Mouse (Mus musculus): Measurements from ENCODE around the gene Wwox. TPM values are rescaled to one million over a fixed set of nuclear protein-coding genes. Genes with fewer than 3 reads are reported as not detected.

The Wwox gene
- total and polyA plus RNA-seq, 3 experiments: 7.8 to 11.5 (median 9.1) TPM

DNA sequence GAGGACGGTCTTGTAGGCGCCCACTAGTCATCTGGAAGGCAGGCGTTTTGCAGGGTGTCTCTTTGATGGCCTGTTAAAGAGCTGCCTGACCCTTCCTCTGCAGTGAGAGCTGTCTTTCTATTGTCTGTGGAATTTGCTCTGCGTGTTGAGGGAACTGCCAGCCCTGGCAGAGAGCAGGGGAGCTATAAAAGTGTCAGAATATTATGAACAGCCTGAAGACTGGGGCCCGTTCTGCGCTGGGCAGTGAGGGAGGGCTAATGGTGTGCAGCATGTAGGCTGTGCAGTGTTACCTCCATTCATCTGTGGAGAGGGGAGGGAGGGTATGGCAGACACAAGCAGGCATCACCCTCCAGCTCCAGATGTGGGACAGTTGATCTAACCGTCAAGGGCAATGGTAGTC, 923.1 kb downstream of the Wwox start:
- Histone ChIP-seq H3K4me1 (ENCODE audit: control insufficient read depth in 1 of 2, insufficient read depth in 2 of 2) (no peaks in the 10 kb centered on the region), H3K79me2 (replicated peaks; ENCODE audit: control insufficient read depth, extremely low read depth, insufficient read depth, poor library complexity, severe bottlenecking) (no peaks in the 10 kb centered on the region), H3K36me3 (replicated peaks in 1 of 2; ENCODE audit: control insufficient read depth in 1 of 2, insufficient read depth in 1 of 2, low read length in 1 of 2) (no peaks in the 10 kb centered on the region), H3K27ac (ENCODE audit: insufficient read depth, low read depth) (no peak overlapping the region), H3K9me3 (replicated peaks; ENCODE audit: low read length) (peaks cover 4% of the 10 kb centered on the region), H3K27me3 (replicated peaks) (peaks cover 71% of the 10 kb centered on the region), H3K9ac (ENCODE audit: insufficient read depth, low read depth) (no peak overlapping the region), H3K4me3 (replicated peaks in 1 of 3; ENCODE audit: low read depth in 2 of 3, low read length in 2 of 3, poor library complexity in 1 of 3) (no peak overlapping the region), H3K4me2 (ENCODE audit: insufficient read depth, low read depth, poor library complexity, severe bottlenecking) (no peak overlapping the region)
- TF ChIP-seq JUN (IDR thresholded peaks at IDR 0.05; ENCODE audit: insufficient read depth, low read depth, low read length): no peak
- TF ChIP-seq RCOR1 (conservative IDR thresholded peaks at IDR 0.05; ENCODE audit: low read depth, low read length): no peak
- TF ChIP-seq NRF1 (IDR thresholded peaks at IDR 0.05; ENCODE audit: low read depth, low read length): no peak
- TF ChIP-seq ELF1 (IDR thresholded peaks at IDR 0.05; ENCODE audit: low read depth, low read length): no peak
- no peak for TF ChIP-seq E2F4 (IDR thresholded peaks at IDR 0.05; ENCODE audit: insufficient replicate concordance, low read depth, low read length)
- no peak for TF ChIP-seq ZC3H11A (IDR thresholded peaks at IDR 0.05; ENCODE audit: low read depth, low read length)
- TF ChIP-seq ZKSCAN1 (IDR thresholded peaks at IDR 0.05; ENCODE audit: borderline replicate concordance, low read depth, low read length): no peak
- no peak for TF ChIP-seq SMC3 (IDR thresholded peaks at IDR 0.05; ENCODE audit: low read depth, low read length)
- no peak for TF ChIP-seq MAZ (IDR thresholded peaks at IDR 0.05; ENCODE audit: low read depth, low read length)
- no peak for TF ChIP-seq USF2 (conservative IDR thresholded peaks at IDR 0.05; ENCODE audit: low read depth, low read length)
- no peak for DNase-seq (ENCODE audit: extremely low read depth)
- dilution Hi-C loops (cut with MboI; ENCODE audit: extremely low pct_ligation_motif_present, extremely low pct_unique_long_range_greater_than_20kb, low sequenced_read_pairs) (no loop called here), in situ Hi-C loops (cut with MboI; ENCODE audit: low pct_ligation_motif_present, low pct_unique_long_range_greater_than_20kb, low sequenced_read_pairs) (no loop called here)

DNA sequence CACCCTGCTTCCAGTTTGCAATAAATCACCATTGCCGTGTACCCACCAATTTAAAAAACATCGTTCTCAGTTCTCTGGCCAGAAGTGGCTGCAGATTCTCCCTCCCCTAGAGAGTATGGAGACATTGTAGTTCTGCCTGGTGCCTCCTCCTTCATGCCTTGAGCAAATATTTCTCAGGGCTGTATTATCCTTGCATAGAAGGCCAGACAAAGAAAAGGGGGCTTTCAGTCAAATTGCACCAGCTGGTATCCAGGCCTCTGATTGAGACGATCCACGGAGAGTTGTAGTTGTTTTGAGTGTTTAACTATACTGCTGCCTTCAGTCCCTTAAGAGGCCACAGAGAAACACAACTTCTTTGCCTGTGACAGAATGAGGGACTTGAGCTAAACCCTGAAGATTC, 935.5 kb downstream of the Wwox start:
- dilution Hi-C loops (cut with MboI; ENCODE audit: extremely low pct_ligation_motif_present, extremely low pct_unique_long_range_greater_than_20kb, low sequenced_read_pairs) (no loop called here), in situ Hi-C loops (cut with MboI; ENCODE audit: low pct_ligation_motif_present, low pct_unique_long_range_greater_than_20kb, low sequenced_read_pairs) (no loop called here)
- Histone ChIP-seq H3K9ac (ENCODE audit: insufficient read depth, low read depth) (no peak overlapping the region), H3K4me3 (replicated peaks in 1 of 3; ENCODE audit: low read depth in 2 of 3, low read length in 2 of 3, poor library complexity in 1 of 3) (no peak overlapping the region), H3K27ac (ENCODE audit: insufficient read depth, low read depth) (no peak overlapping the region), H3K27me3 (replicated peaks) (peaks cover 69% of the 10 kb centered on the region), H3K36me3 (replicated peaks in 1 of 2; ENCODE audit: control insufficient read depth in 1 of 2, insufficient read depth in 1 of 2, low read length in 1 of 2) (no peaks in the 10 kb centered on the region), H3K4me2 (ENCODE audit: insufficient read depth, low read depth, poor library complexity, severe bottlenecking) (no peak overlapping the region), H3K79me2 (replicated peaks; ENCODE audit: control insufficient read depth, extremely low read depth, insufficient read depth, poor library complexity, severe bottlenecking) (no peaks in the 10 kb centered on the region), H3K4me1 (ENCODE audit: control insufficient read depth in 1 of 2, insufficient read depth in 2 of 2) (no peaks in the 10 kb centered on the region), H3K9me3 (replicated peaks; ENCODE audit: low read length) (no peaks in the 10 kb centered on the region)
- no peak for DNase-seq (ENCODE audit: extremely low read depth)
- TF ChIP-seq TCF12 (IDR thresholded peaks at IDR 0.05; ENCODE audit: low read depth, low read length): no peak

DNA sequence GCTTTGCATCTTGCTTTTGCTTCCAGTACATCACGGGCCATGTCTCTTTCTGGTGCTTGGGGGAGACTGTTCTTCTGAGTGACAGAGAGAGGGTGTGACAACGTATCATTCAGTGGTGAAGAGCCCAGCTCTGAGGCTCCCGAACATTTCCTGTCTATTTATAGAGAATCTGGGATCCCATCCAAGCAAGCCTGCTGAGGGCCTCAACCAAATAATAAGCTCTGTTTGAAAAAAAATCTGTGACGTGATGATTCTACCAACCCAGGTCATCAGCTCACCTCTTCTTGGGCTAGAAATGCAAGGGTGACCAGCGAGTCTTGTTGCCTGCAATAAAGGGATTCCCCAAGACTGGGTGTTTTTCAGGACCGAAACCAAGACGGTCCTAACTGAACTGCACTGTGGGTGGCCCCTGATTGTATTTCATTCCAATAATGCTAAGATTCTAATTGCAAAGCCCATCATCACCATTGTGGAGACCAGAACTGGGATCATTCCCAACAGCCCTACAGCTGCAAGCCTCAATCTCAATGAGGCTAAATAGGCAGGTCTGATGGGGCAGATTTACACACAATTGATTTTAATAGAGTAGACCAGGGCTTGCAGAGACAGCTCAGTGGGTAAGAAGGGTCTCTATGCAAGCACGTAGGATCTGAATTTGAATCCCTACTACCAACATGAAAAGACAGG, 936.0 kb downstream of the Wwox start:
- in situ Hi-C loops (cut with MboI; ENCODE audit: low pct_ligation_motif_present, low pct_unique_long_range_greater_than_20kb, low sequenced_read_pairs) (no loop called here), dilution Hi-C loops (cut with MboI; ENCODE audit: extremely low pct_ligation_motif_present, extremely low pct_unique_long_range_greater_than_20kb, low sequenced_read_pairs) (no loop called here)
- no peaks in the 10 kb centered on the region for H3K4me1 ChIP-seq (ENCODE audit: control insufficient read depth in 1 of 2, insufficient read depth in 2 of 2)
- TF ChIP-seq RCOR1 (conservative IDR thresholded peaks at IDR 0.05; ENCODE audit: low read depth, low read length): no peak
- no peak for TF ChIP-seq SIN3A (IDR thresholded peaks at IDR 0.05; ENCODE audit: low read length)
- no peak for TF ChIP-seq TBP (conservative IDR thresholded peaks at IDR 0.05; ENCODE audit: low read depth, low read length)
- TF ChIP-seq JUN (IDR thresholded peaks at IDR 0.05; ENCODE audit: insufficient read depth, low read depth, low read length): no peak
- TF ChIP-seq MAFK (IDR thresholded peaks at IDR 0.05; ENCODE audit: insufficient replicate concordance, low read length): no peak
- TF ChIP-seq MAX (IDR thresholded peaks at IDR 0.05; ENCODE audit: low read length): no peak
- TF ChIP-seq EP300 (IDR thresholded peaks at IDR 0.05; ENCODE audit: low read length): no peak
- no peak for TF ChIP-seq ZC3H11A (IDR thresholded peaks at IDR 0.05; ENCODE audit: low read depth, low read length)
- no peak for TF ChIP-seq ZMIZ1 (IDR thresholded peaks at IDR 0.05; ENCODE audit: low read depth, low read length)
- no peak for TF ChIP-seq TCF12 (IDR thresholded peaks at IDR 0.05; ENCODE audit: low read depth, low read length)
- peaks cover 69% of the 10 kb centered on the region for H3K27me3 ChIP-seq (replicated peaks)
- H3K9ac ChIP-seq (ENCODE audit: insufficient read depth, low read depth): no peak overlapping the region
- no peak overlapping the region for H3K4me2 ChIP-seq (ENCODE audit: insufficient read depth, low read depth, poor library complexity, severe bottlenecking)
- H3K27ac ChIP-seq (ENCODE audit: insufficient read depth, low read depth): no peak overlapping the region
- no peak overlapping the region for H3K4me3 ChIP-seq (replicated peaks in 1 of 3; ENCODE audit: low read depth in 2 of 3, low read length in 2 of 3, poor library complexity in 1 of 3)
- H3K36me3 ChIP-seq (replicated peaks in 1 of 2; ENCODE audit: control insufficient read depth in 1 of 2, insufficient read depth in 1 of 2, low read length in 1 of 2): no peaks in the 10 kb centered on the region
- no peak for DNase-seq (ENCODE audit: extremely low read depth)
- no peaks in the 10 kb centered on the region for H3K9me3 ChIP-seq (replicated peaks; ENCODE audit: low read length)
- H3K79me2 ChIP-seq (replicated peaks; ENCODE audit: control insufficient read depth, extremely low read depth, insufficient read depth, poor library complexity, severe bottlenecking): no peaks in the 10 kb centered on the region
